Mouse (Mus musculus): ENCODE measurements at regions not wholly inside any gene's neighbourhood (a gene's known extent, or its start where the extent isn't known, plus 50 kb on each side); places are given as distances from the start of the nearest gene placed in this dataset.

GRCm38 (mm10) chr15:69632306-69632705, 3131.6 kb upstream of the Lrrc6 start:
- DNase-seq (ENCODE audit: extremely low spot score in 1 of 2, low spot score in 1 of 2), result no peak

DNA sequence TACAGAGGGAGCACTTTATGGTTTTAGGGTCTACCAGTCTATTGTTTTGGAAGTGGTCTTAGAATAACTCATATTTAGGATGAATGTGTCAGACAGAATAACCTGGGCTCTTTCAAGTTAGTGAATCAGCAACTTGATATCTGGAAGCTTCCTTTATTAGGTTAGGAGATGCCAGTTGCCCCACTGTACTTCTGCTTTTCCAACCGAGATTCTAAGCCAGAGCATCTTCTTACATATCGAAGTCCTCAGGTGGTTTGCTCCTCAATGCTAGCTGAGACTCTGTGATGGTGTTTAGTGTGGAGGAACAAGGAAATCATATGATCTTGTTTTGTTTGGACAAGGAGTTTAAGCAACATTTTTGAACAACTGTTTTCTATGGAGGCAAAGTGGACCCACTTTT, 3117.3 kb upstream of the Lrrc6 start:
- DNase-seq (ENCODE audit: extremely low spot score in 1 of 2, low spot score in 1 of 2), result no peak

- DNase-seq (ENCODE audit: extremely low spot score in 1 of 2, low spot score in 1 of 2), result no peak
Measured at GRCm38 (mm10) chr15:69614048-69614447, 3113.3 kb upstream of the Lrrc6 start.

- DNase-seq (ENCODE audit: extremely low spot score in 1 of 2, low spot score in 1 of 2), result no peak
Measured at GRCm38 (mm10) chr15:69591219-69592006, 3090.7 kb upstream of the Lrrc6 start.

- no peak for DNase-seq (ENCODE audit: extremely low spot score in 1 of 2, low spot score in 1 of 2)
Measured at GRCm38 (mm10) chr15:69588084-69588483, 3087.4 kb upstream of the Lrrc6 start.

GRCm38 (mm10) chr15:69576742-69577141, 3076.0 kb upstream of the Lrrc6 start:
- DNase-seq (ENCODE audit: extremely low spot score in 1 of 2, low spot score in 1 of 2), result no peak

DNA sequence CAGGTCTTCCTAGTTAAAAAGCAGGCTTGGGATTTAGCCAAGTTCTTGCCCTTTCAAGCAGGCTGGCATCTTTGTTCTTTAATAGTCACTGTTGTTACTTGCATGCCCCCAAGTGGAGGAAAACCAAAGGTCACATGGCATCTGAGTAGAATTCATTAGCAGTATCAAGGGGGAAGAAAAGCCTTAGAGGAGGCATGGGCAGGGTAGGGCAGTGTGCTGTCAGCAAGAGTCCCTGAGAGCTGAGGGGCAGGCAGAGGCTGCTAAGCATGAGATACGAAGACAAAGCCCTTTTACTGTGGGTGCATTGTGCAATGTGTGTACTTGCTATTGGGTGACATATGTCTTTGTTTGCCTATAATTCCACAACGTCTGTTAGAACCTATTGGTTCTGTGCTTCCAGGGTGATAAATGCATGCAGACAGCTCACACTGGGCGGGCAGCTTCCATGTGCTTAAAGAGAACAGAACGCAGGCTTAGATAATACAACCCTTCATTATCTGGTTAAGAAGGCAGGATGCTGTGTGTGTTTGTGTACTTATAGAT, 3075.0 kb upstream of the Lrrc6 start:
- DNase-seq (ENCODE audit: extremely low spot score in 1 of 2, low spot score in 1 of 2), result peak in 1 of 2 experiments; percentile 10

- peak in 1 of 2 experiments; percentile 14 for DNase-seq (ENCODE audit: extremely low spot score in 1 of 2, low spot score in 1 of 2)
Measured at GRCm38 (mm10) chr15:69554171-69554570, 3053.5 kb upstream of the Lrrc6 start.

DNA sequence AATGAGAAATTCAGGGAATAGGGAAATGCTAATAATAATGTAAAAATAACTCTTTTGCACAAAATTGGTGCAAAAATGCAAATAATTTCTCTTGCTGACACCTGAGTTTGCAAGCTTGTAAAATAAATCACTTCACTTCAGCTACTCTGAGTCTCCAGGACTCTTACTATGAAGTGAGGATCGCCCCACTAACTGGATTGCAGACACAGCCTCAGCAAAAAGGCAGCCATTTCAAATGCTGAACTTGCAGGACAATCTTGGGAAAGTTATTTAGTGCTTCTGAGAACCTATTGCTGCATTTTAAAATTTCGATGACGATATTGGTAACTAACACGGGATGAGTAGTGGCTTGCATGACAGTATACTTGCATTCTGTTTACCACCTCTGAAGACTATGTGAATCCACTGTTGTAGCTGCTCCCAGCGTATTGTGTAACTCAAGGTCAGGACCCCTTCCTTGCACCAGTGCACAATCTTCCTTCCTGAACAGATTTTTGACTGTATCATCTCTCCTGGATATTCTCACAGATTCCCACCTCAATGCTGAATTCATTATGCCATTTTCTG, 3051.4 kb upstream of the Lrrc6 start:
- no peak for DNase-seq (ENCODE audit: extremely low spot score in 1 of 2, low spot score in 1 of 2)

DNA sequence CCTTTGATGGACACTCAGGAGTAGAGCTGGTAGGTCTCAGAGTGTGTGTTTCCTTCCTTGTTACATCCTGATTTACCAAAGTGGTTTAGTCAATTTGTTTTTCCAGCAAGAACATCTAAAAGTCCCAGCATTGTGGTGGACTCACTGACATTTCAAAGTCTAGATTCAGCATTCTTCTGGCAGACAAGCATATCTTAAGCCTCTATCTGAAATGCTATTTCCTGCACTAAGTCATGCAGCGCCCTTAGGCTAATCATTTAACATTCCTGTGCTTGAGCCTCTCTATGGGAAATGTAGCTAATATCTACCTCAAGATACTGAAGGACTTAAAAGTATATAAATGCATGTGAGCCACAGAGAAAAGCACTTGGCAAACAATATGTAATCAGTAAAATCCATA, 3050.3 kb upstream of the Lrrc6 start:
- no peak for DNase-seq (ENCODE audit: extremely low spot score in 1 of 2, low spot score in 1 of 2)

DNA sequence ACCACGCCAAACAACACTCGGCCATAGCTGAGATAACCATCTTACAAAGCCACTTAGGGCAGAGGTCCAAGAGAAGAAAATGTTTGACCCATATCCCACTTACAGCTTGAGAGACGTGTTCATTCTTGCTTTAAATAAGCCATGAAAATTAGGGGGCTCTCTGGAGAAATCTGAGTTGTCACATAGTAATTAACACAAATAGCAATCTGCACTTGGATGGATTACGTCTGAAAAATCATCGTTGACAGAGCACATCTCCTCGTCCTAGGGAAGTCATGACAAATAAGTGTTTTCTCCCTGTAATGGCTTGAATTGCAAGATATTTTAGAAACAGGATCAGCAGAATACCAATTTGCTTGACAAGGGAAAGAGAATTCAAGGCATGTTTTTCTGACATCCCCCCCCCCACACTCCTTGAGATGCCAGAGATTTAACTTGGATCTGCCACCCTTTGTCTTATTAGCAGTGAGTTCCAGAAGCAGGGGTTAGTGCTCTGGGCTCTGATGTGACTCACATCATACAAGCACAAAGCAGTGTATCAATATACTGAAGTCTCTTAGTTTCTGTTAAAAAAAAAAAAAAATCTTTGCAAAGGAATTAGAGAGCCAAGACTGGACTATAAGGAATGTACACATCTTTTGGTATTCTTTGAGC, 3025.9 kb upstream of the Lrrc6 start:
- DNase-seq (ENCODE audit: extremely low spot score in 1 of 2, low spot score in 1 of 2), result no peak

DNA sequence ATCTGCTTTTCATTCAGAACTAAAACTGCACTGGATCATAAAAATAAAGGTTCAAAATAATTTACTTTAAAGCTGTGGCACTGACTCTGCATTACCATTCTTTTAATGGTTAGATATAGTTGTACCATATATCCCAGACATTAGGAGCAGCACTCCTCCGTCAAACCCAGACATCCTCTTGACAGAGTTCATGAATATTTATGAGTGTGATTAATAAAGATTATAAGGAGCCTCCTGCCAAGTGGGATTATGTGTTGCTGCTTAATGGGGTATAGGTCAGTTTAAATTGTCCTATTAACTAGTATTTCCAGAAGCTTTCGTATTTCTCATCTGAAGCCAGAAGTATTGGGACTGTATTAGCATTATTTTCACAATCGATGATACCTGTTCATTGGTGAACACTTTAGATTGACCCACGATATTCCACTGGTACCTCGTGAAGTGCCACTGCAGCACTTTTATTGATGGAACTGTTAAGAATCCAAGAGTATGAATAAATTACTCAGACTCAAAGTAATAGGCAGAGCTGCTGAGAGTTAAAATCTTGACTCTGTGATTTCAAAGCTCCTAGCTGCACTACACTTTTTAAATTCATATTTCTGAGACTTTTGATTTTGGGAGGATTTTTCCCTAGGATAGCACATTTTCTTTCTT, 2983.8 kb upstream of the Lrrc6 start:
- DNase-seq (ENCODE audit: extremely low spot score in 1 of 2, low spot score in 1 of 2), result no peak

DNA sequence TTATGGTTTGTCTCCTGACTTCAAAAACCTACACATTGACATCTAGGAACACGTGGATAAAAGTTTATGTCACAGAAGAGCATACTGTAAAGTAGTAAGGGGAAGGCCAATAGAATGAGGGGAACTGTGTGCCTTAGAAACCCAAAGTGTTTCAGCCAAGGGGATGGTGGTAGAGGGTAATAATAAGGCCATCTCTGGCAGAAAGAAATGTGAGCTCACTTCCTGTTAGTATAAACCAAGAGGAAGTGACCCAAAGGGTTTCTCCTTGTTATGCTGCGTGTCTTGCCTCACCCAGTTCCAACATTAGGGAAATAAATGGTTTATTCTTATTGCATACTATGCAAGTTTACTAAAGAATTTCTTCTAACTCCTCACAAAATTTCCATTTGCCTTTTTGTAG, 2982.4 kb upstream of the Lrrc6 start:
- DNase-seq (ENCODE audit: extremely low spot score in 1 of 2, low spot score in 1 of 2), result no peak

DNA sequence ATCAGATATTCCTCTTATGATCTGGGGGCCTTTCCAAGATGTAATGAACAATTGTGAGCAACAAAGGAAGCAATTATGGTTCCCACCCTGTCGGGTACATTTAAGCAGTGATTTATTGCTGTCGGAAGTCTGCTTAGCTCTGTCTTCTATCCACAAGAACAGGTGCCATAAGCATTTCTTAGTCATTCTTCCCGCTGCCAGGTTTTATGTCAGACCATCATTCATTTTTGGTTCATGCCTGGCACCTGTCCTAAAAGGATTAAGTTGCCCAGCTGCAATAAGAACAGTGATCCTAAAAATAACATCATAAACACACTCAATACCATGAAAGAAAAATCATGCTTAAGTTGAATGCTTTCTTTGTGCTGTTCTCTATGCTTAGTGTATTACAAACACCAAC, 2980.4 kb upstream of the Lrrc6 start:
- DNase-seq (ENCODE audit: extremely low spot score in 1 of 2, low spot score in 1 of 2), result no peak

DNA sequence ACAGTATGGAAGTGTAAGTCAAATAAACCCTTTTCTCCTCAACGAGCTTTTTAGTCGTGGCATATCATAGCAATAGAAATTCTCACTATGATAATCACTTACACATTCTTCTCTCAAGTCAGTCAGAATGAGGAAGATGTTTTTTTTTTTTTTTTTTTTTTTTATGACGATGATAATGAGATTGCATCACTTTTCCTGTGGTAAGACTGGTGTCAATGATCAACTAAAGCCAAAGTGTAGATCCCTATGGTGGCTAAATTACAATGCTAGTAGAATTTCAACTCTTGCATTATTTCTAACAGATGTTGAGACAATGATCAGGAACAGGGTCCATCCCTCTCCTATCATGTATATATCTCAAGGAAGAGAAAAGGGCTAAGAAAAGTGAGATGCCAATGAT, 2976.3 kb upstream of the Lrrc6 start:
- no peak for DNase-seq (ENCODE audit: extremely low spot score in 1 of 2, low spot score in 1 of 2)

GRCm38 (mm10) chr15:69469566-69469965, 2968.9 kb upstream of the Lrrc6 start:
- DNase-seq (ENCODE audit: extremely low spot score in 1 of 2, low spot score in 1 of 2), result no peak

DNA sequence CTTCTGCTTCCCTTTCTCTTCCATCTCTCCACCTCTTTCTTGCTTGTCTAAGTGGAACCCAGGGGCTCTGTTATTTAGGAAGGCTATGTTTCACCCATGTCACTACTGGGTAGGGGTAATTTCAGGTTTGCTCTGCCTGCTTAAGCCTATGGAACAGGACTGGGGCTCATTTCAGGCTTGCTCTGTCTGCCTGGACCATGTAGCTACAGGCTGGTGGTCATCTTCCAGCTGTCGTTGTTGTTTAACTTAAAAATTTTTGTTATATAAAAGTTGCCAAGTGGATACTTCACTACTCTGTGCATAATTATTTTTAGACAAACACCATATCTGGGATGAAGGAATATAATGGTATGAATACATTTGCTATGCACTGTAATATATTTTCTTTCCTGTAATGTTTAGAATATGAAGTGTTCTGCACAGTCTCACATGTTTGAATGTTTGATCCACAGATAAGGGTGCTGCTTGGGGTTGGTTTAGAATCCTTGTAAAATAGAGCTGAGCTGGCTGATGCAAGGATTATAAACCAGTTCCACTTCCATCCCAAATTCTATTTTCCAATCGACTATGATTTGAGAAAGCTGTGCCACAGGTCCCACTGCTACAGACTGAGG, 2960.0 kb upstream of the Lrrc6 start:
- DNase-seq (ENCODE audit: extremely low spot score in 1 of 2, low spot score in 1 of 2), result no peak

- DNase-seq (ENCODE audit: extremely low spot score in 1 of 2, low spot score in 1 of 2), result no peak
Measured at GRCm38 (mm10) chr15:69457473-69457872, 2956.8 kb upstream of the Lrrc6 start.

DNA sequence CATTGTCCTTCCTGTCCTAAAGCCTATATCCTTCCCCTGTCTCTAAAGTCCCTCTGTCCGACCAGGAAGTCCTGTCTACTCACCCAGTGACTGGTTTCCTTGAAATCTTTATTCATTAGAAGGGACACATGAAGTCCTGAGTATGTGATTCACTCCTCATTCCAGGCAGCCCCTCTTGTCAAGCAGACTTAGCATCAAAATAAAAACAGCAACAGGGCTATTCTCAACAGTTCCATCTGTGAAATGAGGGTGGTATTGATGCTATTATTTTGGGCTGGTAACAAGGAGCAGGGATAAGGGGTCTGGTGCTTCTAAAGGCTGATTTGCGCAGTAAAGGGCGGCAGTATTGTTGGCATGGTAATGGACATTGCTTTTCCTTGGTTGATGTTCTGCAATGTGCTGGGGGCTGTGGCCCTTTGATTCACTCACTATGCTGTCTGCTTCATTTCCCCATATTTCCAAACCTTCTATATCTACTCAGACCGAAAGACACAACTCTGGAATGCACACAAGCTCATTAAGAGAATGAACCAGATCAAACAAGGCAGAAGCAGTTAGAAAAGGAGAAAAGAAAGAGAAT, 2955.6 kb upstream of the Lrrc6 start:
- DNase-seq (ENCODE audit: extremely low spot score in 1 of 2, low spot score in 1 of 2), result no peak

DNA sequence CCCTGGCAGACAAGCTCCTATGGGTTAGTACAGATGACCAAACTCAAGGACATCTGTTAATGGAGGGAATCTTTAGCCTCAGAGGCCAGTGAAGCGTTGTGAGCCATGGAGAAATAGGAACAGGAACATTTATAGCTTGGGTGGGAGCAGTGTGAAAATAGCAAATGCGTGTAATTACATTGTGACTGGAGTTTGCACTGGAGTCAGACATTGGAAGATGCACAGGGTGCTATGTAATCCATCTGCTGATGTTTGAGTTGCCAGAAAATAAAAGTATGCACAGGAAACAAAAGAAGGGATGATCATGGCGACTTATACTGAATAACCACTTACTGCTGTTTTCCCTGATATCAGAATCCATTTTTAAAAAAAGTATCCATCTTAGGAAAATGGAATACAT, 2940.3 kb upstream of the Lrrc6 start:
- peak; percentile 8 to 24 for DNase-seq (ENCODE audit: extremely low spot score in 1 of 2, low spot score in 1 of 2)

Data from frontal cortex, adult 2 months (tissue).